Comparison of ENCODE assay signal across 8 mouse cellular contexts in genomic region chr3:84480006-84480897, GRCm38 (mm10). TPM values are rescaled to one million over a fixed set of nuclear protein-coding genes. Genes with fewer than 3 reads are reported as not detected.
DNase-seq lines count a peak whose midpoint lies in the region; ATAC-seq and TF ChIP-seq lines count a peak whose summit lies in the region.

Gene Fhdc1, minus strand, starts transcription at chr3:84480429.

- H3K79me2 ChIP-seq in C2C12 (ENCODE audit: control insufficient read depth, insufficient read depth) = no peaks in the 10 kb centered on the region

- peaks cover 10% of the 10 kb centered on the region for H3K27me3 ChIP-seq in C2C12 (ENCODE audit: control insufficient read depth, insufficient read depth, insufficient read length)
- H3K27me3 ChIP-seq in embryonic facial prominence, embryonic 11.5 days (ENCODE audit: control insufficient read depth, insufficient read depth, low read length) = peaks cover 26% of the 10 kb centered on the region
- H3K27me3 ChIP-seq in heart, embryonic 15.5 days = peaks cover 57% of the 10 kb centered on the region
- peaks cover 24% of the 10 kb centered on the region for H3K27me3 ChIP-seq in lung, embryonic 15.5 days

- peaks cover 3% of the 10 kb centered on the region; the same call in 1 of the 2 replicates for H3K4me1 ChIP-seq in embryonic facial prominence, embryonic 11.5 days (ENCODE audit: control insufficient read depth, insufficient read depth, low read length)
- peaks cover 24% of the 10 kb centered on the region for H3K4me1 ChIP-seq in heart, embryonic 15.5 days (replicated peaks)
- peaks cover 37% of the 10 kb centered on the region; the same call in 1 of the 2 replicates for H3K4me1 ChIP-seq in lung, embryonic 15.5 days
- H3K4me1 ChIP-seq in olfactory bulb, adult 2 months (ENCODE audit: control insufficient read depth, insufficient read depth, low read length) = peaks cover 8% of the 10 kb centered on the region

- H3K9ac ChIP-seq in embryonic facial prominence, embryonic 11.5 days (replicated peaks; ENCODE audit: low read length) = peak within 1 kb of the TSS; percentile 58
- peak within 1 kb of the TSS; percentile 58 for H3K9ac ChIP-seq in heart, embryonic 15.5 days
- H3K9ac ChIP-seq in lung, embryonic 15.5 days = peak within 1 kb of the TSS; percentile 69

- H3ac ChIP-seq in C2C12 (ENCODE audit: control insufficient read depth, insufficient read length, low read depth) = peak within 1 kb of the TSS; percentile 66

- DNase-seq in adrenal gland, adult 8-10 months = peak; percentile 14
- DNase-seq in embryonic facial prominence, embryonic 11.5 days (ENCODE audit: low spot score) = peak; percentile 64
- DNase-seq in kidney, postnatal 10 days = peak; percentile 81
- peak; percentile 8 to 10 for DNase-seq in thymus, adult 18-20 months

- no peak for TF ChIP-seq POLR2A in olfactory bulb, adult 2 months (IDR thresholded peaks at IDR 0.05; ENCODE audit: insufficient read depth, low read depth, low read length)

- ATAC-seq in embryonic facial prominence, embryonic 11.5 days (replicated peaks; ENCODE audit: insufficient number of reproducible peaks, low FRiP score, low TSS enrichment, low read depth) = peak; percentile 83
- peak; percentile 54 for ATAC-seq in heart, embryonic 15.5 days (replicated peaks; ENCODE audit: insufficient number of reproducible peaks, insufficient read depth, low FRiP score, low read depth)
- peak; percentile 81 for ATAC-seq in lung, embryonic 15.5 days (ENCODE audit: borderline replicate concordance, extremely low read depth, low FRiP score, low TSS enrichment)

- H3K79me3 ChIP-seq in C2C12 (ENCODE audit: low read depth) = no peaks in the 10 kb centered on the region

- H3K4me3 ChIP-seq in C2C12 (ENCODE audit: insufficient read depth, poor library complexity, severe bottlenecking) = no peak within 1 kb of the TSS
- H3K4me3 ChIP-seq in embryonic facial prominence, embryonic 11.5 days (ENCODE audit: low read depth, low read length) = peak within 1 kb of the TSS; percentile 62
- H3K4me3 ChIP-seq in heart, embryonic 15.5 days = peak within 1 kb of the TSS; percentile 64
- H3K4me3 ChIP-seq in lung, embryonic 15.5 days = peak within 1 kb of the TSS; percentile 68
- H3K4me3 ChIP-seq in olfactory bulb, adult 2 months (ENCODE audit: insufficient read depth, low read depth, low read length) = peak within 1 kb of the TSS; percentile 54

- under 1% methylated on average over 77 of the region's 82 CpGs for WGBS in embryonic facial prominence, embryonic 11.5 days
- under 1% methylated on average over 81 of the region's 82 CpGs for WGBS in heart, embryonic 15.5 days
- under 1% methylated on average over 82 of the region's 82 CpGs for WGBS in lung, embryonic 15.5 days
- under 1% methylated on average over 82 of the region's 82 CpGs for WGBS in olfactory bulb, adult 2 months

- TF ChIP-seq CTCF in C2C12 (IDR thresholded peaks at IDR 0.05; ENCODE audit: control insufficient read depth, insufficient read depth, insufficient read length) = no peak
- TF ChIP-seq CTCF in olfactory bulb, adult 2 months (IDR thresholded peaks at IDR 0.05; ENCODE audit: insufficient read depth, low read depth, low read length) = no peak

- peak within 1 kb of the TSS; percentile 99 for H3K4me2 ChIP-seq in embryonic facial prominence, embryonic 11.5 days (ENCODE audit: low read depth, low read length)
- H3K4me2 ChIP-seq in heart, embryonic 15.5 days = peak within 1 kb of the TSS; percentile 99
- H3K4me2 ChIP-seq in lung, embryonic 15.5 days = peak within 1 kb of the TSS; percentile 97

- no peaks in the 10 kb centered on the region for H3K36me3 ChIP-seq in C2C12 (ENCODE audit: control insufficient read depth, insufficient read depth)
- no peaks in the 10 kb centered on the region for H3K36me3 ChIP-seq in embryonic facial prominence, embryonic 11.5 days (replicated peaks; ENCODE audit: control insufficient read depth, insufficient read depth, low read depth, low read length)
- no peaks in the 10 kb centered on the region for H3K36me3 ChIP-seq in heart, embryonic 15.5 days
- no peaks in the 10 kb centered on the region for H3K36me3 ChIP-seq in lung, embryonic 15.5 days

- H3K27ac ChIP-seq in embryonic facial prominence, embryonic 11.5 days (replicated peaks; ENCODE audit: low read depth, low read length) = no peak within 1 kb of the TSS
- no peak within 1 kb of the TSS for H3K27ac ChIP-seq in heart, embryonic 15.5 days
- H3K27ac ChIP-seq in lung, embryonic 15.5 days = peak within 1 kb of the TSS; percentile 76
- H3K27ac ChIP-seq in olfactory bulb, adult 2 months (ENCODE audit: insufficient read depth, low read depth, low read length) = 0 out of 2 replicates have a peak within 1 kb of the TSS, but pooled peaks have one; percentile 8

- H3K9me3 ChIP-seq in embryonic facial prominence, embryonic 11.5 days (replicated peaks; ENCODE audit: control insufficient read depth, low read length) = no peaks in the 10 kb centered on the region
- H3K9me3 ChIP-seq in heart, embryonic 15.5 days (replicated peaks) = no peaks in the 10 kb centered on the region
- no peaks in the 10 kb centered on the region for H3K9me3 ChIP-seq in lung, embryonic 15.5 days

TF ChIP-seq in C2C12, 6 proteins besides CTCF, POLR2A, EP300 and RAD21:
- TF ChIP-seq MYOD1 (IDR thresholded peaks at IDR 0.05; ENCODE audit: control insufficient read depth, insufficient read length, low read depth) = no peak
- TF ChIP-seq MAX (IDR thresholded peaks at IDR 0.05) = no peak

RNA-seq across cellular contexts. Expression of gene Fhdc1, which starts in this region (rescaled TPM):
- 0.44 TPM for polyA plus RNA-seq in C2C12 (2012; fragmentation: generic; extraction: Trizol)
- total RNA-seq in adrenal gland, adult 8-10 months (2022) = 1 to 10 TPM; 1.7 to 5.5 (median 3.7) TPM
- polyA plus RNA-seq in embryonic facial prominence, embryonic 11.5 days (2014; fragmentation: Nextera tagmentation; extraction: Ambion mirVana) = 1.8 and 2.4 TPM in 2 replicates
- polyA plus RNA-seq in heart, embryonic 15.5 days (2015; fragmentation: Nextera tagmentation; extraction: Ambion mirVana) = 1.2 and 2.3 TPM in 2 replicates
- polyA plus RNA-seq in lung, embryonic 15.5 days (2015; fragmentation: Nextera tagmentation; extraction: Ambion mirVana) = 13.9 and 14.9 TPM in 2 replicates
- polyA plus RNA-seq in olfactory bulb, adult 2 months (2012; ENCODE audit: insufficient read depth, insufficient read length, low replicate concordance, missing spikeins) = not detected in 2 replicates

Comparison
In these comparisons a context has a peak if more than half of its experiments do, and no peak if none do; other contexts are left out.
1. DNase-seq: peak in every context shown above with its lines; median percentile 81 in kidney, postnatal 10 days; 64 in embryonic facial prominence, embryonic 11.5 days; 14 in adrenal gland, adult 8-10 months; 9 in thymus, adult 18-20 months.
2. H3K27ac ChIP-seq: peak in lung, embryonic 15.5 days (single experiment) and olfactory bulb, adult 2 months (single experiment); none in embryonic facial prominence, embryonic 11.5 days (single experiment) and heart, embryonic 15.5 days (single experiment).
3. Peak in every context shown above with its lines, with median percentiles within 50 percentile points of each other: ATAC-seq, H3K4me2 ChIP-seq and H3K9ac ChIP-seq.